Mouse (Mus musculus) embryonic stem cell, embryonic (primary cell): ENCODE measurements at regions not wholly inside any gene's neighbourhood (a gene's known extent, or its start where the extent isn't known, plus 50 kb on each side); places are given as distances from the start of the nearest gene placed in this dataset.
"Not testable (repeated sequence)": the region's sequence is repeated elsewhere in the genome, so short reads cannot be mapped to it uniquely, and the experiment has no call there.

Experiments
- CTCF ChIA-PET, 4 experiments: fragments of 300-600 bp in 2 of 4; fragments of 350-600 bp in 2 of 4; sonication (Branson Sonifier 250); formaldehyde crosslinking; loops; one replicate each; lab custom pipeline; 2022; ENCODE audit warnings: inconsistent platforms in 2 of 4; lab: Charles Lee
- POLR2A ChIA-PET, 4 experiments: fragments of 300-600 bp in 2 of 4; fragments of 350-600 bp in 2 of 4; sonication (Branson Sonifier 250); formaldehyde crosslinking; loops; one replicate each; lab custom pipeline; 2022; ENCODE audit warnings: antibody characterized with exemption in 4 of 4, inconsistent platforms in 1 of 4; lab: Charles Lee

DNA sequence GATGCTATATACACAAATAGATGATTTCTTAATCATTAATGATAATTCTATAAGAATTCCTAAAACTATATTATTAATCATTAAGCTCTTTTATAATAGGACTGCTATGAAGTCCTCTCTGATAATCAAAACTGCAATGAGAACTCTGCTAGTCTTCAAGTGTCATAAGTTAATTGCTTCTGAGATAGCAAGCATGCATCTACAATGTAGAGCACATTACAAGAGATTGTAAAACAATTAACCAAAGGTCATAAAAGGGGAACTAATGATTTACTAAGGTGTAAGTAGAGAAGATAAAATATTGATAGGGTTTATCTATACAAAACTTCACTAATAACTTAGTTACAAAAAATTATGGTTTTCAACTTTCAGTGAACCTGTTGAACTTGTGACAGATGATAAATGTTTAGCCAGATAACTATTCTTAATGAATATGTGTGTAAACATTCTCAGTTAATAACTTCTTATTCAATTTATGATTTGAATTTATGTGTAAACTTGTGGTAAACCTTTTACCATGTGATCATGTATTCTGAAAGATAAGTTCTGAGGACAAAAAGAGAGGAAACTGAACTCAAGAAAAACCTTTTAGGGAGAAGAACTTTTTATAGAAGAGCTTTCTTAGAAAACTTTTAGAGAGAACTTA lies 284.8 kb downstream of the Plod2 start:
- ChIA-PET POLR2A (no interaction called here), CTCF (no interaction called here)

DNA sequence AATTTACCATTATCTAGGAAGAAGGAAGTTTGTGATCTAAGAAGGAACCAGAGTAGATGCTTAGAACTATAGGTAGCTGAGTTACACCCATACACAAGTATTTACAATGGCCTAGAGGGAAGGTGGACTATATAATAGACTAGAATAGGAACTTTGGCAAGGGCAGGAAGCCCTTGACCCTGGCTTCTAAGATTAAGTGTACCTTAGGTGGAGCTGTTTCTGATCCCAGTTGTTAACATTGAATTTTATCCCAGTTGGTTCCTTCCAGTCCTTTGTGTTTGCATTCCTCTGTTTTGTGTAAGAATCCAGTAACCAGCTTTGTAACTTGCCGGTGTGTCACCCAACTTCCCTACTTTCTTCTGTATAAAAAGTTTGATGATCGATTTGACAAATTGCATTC lies 294.1 kb downstream of the Plod2 start:
- POLR2A ChIA-PET, CTCF ChIA-PET: not testable (repeated sequence)

DNA sequence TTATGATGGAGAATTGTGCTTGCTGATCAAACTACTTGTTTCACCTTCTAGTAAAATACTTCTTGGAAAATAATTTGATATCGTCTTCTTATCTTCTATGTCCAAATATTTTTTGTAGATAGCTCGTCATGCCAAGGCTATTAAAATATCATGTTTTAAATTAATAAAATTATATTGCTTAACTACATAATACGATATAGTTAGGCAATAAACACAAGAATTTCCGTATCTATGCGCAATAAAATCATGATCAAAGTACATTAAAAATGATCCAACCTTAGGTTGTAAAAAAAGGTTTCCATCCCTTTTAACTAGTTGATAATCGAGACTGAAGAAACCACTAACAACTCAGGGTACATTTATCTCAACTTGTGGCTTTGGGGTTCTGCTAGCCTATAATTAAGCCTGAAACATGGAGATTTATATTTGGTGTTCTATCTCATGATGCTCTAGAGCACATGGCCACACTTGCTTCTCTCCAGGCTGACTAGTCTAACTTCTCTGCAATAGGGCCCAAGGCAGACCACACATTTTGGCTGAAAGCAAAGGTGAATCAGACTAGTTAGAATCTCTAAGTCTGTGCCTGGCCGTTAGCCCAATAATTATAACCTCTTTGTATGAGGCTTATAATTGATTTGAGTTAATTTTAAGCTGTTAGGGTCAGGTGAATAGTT lies 314.5 kb downstream of the Plod2 start:
- POLR2A ChIA-PET, result no interaction called here
- CTCF ChIA-PET, result no interaction called here

DNA sequence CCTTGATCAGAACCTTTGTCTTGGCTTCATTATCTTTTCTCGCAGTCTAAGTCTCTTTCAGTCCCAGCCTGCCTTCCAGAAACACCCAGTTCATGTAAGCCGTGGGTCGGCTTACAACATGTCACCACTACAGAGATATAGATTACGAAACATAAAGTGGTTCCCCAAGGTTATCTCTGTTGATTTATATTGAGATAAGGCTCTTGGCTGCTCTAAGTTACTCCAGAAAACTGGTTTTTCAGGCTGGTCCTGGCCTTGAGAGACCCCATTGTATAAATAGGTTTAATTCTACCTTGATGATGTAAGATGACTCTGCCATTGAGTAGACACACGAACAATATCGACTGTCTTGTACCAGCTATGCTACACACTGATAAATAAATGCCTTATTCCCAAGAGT lies 323.8 kb downstream of the Plod2 start:
- ChIA-PET CTCF (no interaction called here), POLR2A (no interaction called here)

DNA sequence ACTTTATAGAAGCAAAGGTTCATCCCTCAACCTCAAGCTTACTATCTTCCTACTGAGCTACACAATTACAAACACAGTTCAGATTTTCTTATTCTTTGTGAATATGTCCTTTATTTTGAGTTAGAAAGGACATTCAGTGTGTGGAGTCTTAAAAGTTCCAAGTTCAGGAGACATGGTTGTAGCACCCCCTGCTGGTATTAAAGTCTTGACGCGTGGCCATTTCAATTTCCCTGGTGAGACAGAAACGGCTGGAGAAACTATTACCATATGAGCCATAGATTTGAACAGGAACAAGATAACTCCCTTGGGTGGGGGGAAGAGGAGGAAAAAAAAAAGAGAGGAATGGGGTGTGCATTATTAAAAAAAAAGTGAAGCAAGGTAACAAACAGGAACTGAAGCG lies 336.6 kb downstream of the Plod2 start:
- ChIA-PET POLR2A (interaction anchor here in 1 of 4 experiments (0.6 kb wide), 1 partner anchor 1834 kb away, joined by 3 read pairs; no protein-coding TSS in a partner anchor), CTCF (no interaction called here)

DNA sequence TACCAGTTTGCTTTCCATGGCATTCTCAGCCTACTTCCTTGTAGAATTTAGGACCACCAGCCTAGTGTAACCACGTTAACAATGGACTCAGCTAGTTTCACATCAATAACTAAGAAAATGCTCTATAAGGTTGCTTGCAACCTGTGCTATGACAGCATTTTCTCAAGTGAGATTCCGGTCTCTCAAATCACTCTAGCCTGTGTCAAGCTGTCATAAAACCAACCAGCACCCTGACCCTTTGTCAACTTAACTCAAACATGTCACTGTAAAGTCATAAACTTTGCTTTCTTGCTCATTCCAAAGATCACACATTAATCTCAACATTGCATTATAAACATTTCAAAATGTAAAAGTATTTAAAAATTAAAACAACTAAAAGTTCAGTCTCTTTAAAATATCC lies 337.8 kb downstream of the Plod2 start:
- ChIA-PET CTCF (no interaction called here), POLR2A (no interaction called here)

DNA sequence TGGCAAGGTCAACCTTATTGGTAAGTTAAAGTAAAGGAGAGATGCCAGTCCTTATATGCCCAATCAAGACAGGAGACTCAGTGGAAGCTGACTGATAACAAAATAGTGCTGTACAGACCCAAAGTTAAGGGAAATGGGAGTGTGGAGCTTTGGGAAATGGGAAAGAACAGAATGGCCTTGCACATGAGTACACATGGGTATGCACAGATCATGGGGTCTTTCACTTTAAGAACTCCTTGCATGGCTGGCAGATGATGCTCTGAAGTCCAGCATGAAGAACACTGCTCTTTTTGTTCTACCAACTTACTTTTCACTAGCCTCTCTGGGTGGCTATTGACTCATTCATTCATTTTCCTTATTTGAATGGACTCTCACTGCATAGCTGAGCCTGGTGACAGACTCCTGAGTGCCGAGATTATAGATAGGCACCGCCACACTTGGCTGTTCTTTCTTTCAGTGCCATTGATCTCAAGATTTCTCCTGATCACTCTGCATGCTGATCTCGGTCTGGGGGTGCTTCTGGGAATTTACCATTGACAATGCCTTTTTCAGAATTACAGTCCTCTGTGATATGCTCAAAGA lies 340.3 kb downstream of the Plod2 start:
- ChIA-PET POLR2A (no interaction called here), CTCF (interaction anchor here in 1 of 4 experiments (0.7 kb wide), 1 partner anchor 73 kb away, joined by 9 read pairs; no protein-coding TSS in a partner anchor)

DNA sequence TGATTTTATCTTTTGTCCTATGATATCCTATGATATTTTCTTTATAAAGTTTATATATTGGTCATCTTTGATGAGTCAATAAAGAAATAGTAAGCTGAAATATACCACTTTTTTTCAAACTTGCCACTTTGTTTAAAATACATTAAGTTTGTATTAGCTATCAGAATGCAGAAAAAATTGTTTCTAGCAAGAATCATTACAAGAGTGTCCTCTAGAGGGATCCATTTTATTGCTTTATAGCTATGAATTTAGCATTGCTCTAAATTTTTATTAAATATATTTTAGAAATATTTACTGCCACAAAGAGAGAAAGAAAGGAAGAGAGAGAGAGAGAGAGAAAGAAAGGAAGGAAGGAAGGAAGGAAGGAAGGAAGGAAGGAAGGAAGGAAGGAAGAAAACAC lies 348.0 kb downstream of the Plod2 start:
- POLR2A ChIA-PET, result no interaction called here
- CTCF ChIA-PET, result no interaction called here

DNA sequence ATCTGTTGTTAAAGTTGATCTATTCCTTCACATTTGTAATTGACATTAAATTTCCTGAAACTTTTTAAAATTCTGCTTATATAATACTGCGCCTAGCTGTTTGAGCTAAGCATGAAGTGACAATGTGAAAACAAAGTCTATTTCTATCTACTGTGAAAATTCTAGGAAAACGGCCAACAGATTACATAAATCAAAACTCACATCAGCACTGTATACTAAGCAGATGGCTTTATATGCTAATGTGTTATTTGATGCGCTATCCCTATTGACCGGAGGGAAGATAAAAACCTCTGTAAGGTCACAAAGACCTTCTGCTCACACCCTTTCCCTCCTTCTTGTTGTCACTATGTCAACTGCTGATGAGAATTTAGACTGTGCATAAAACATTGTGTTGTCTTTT lies 357.7 kb downstream of the Plod2 start:
- POLR2A ChIA-PET, result no interaction called here
- CTCF ChIA-PET, result no interaction called here

DNA sequence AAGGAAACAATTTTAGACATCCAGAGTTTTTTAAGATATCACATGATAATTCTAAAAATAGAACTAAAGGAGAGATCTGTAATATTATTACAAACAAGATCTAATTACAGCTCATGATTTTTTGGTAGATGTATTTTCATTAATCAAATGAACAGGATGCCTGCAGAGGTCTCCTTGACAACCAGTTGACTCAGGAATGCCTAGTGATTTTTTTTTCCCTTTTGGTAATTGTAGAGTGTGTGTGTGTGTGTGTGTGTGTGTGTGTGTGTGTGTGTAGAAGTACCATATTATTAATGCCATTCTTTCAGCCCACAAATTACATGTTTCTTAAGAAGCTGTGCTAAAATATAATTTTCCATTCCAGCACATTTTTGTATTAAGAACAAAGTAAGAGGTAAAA lies 365.1 kb downstream of the Plod2 start:
- CTCF ChIA-PET, result no interaction called here
- POLR2A ChIA-PET, result no interaction called here

DNA sequence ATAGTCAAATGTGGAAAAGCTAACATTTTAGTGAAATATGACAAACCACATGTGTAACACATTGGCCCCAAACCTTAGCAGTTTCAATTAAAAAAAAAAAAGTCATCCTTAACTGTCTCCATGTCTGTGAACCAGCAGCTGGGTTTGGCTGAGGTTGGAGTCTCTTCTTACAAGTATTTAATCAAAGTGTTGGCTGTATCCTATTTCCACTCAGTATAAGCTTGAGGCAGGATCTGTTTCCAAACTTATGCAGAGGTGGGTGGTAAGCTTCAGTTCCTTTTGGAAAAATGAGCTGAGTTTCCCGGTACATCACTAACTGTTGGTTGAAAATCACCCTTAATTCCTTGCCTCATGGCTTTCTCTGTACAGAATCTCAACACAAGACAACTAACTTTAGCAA lies 377.4 kb downstream of the Plod2 start:
- POLR2A ChIA-PET, result no interaction called here
- CTCF ChIA-PET, result no interaction called here

DNA sequence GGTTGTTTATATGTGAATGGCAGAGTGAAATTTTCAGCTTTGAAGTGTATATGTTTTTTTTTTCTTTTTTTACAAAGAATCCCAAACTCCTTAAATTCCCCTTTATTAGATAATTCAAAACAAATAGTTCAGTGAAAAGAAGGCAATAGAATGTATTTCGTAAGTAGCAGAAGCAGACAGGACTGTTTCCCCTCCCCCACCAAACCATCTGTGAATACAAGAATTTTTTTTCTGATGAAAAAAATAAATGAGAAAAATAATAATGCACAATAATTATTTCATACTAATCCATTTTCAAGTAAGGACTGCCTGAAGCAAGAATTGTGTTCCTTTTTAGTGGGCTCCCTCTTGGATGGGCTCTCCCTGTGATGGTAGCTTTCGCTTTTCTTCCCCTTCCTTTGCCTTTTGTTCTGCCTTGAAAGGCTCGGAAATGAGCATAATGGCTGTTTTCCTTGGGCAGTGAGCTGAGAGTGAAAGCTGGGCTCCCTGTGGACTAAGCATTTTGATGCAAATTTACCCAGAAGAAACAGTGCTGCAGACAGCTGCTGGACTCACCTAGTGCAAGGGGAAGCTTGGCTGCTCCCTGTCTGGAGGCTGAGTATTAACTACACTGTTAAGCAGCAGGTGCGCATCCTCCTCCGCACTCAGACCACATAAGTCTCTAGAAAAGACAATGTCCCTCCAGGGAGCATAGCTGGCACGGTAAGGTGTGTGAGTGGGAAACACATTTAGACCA lies 388.4 kb downstream of the Plod2 start:
- POLR2A ChIA-PET, result interaction anchor here in 1 of 4 experiments (0.5 to 0.6 kb wide), 2 partner anchors 28 to 1772 kb away, joined by 3 to 11 read pairs; no protein-coding TSS in a partner anchor

DNA sequence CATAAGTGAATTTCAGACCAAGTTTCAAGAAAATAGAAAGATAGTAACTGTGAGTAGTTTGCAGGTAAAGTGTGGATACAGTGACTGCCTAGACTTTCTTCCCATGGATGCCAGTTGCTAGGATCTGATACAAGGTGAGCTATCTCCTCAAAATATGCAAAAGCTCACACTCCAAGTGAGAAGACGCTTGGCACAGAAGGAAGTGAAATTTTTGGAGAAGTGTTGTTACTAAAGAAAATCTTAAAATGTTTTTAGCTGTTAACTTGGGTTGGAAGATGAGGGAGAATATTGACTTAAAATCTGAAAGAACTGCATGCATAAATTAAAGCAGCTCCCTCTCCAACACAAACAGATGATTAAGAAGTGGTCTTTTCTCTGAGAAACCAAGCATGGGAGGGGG lies 395.8 kb downstream of the Plod2 start:
- POLR2A ChIA-PET, result no interaction called here

More for the DNA sequence above, 388.4 kb downstream of the Plod2 start:
- CTCF ChIA-PET, result no interaction called here

DNA sequence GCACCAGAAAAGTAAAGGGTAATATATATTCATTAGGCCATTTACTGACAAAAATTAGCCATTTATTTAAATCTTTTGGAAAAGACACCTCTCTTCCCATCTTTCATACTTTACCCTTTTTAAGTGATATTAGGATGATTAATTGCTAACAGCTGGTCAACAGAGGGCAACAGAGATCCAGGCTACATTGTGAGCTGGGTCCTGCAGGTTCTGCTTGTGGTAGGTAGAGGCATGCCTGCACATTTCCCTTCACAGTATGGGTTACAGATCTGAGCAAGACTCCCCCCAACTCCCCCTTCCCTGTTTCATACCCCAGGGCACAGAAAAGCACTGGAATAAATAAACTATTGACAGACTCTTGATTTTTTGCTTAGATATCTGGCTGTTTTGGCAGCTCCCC lies 408.1 kb downstream of the Plod2 start:
- ChIA-PET CTCF (interaction anchor here in 1 of 4 experiments (0.6 kb wide), 1 partner anchor 1117 kb away, joined by 4 read pairs; no protein-coding TSS in a partner anchor), POLR2A (no interaction called here)

More for the DNA sequence above, 395.8 kb downstream of the Plod2 start:
- CTCF ChIA-PET, result interaction anchor here in 1 of 4 experiments (0.6 to 0.7 kb wide), 2 partner anchors 356 to 544 kb away, joined by 4 read pairs; no protein-coding TSS in a partner anchor

DNA sequence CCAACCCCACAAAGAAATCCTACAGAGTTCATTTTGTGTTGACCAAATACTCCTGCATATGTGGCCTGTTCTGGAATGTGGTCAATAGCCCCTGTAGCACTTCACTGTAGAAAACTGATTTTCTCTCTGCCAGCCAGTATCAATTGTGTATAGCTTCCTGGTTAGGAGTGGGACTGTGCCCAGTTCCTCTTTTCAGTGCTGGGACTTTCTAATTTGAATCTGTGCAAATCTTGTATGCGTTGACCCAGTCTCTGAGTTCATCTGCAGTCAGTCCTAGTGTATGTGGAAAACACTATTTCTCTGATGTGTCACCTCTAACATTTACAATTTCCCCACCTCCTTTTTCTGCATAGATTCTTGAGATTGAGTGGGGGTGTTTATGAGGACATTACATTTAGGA lies 421.3 kb downstream of the Plod2 start:
- CTCF ChIA-PET, result no interaction called here
- POLR2A ChIA-PET, result no interaction called here

DNA sequence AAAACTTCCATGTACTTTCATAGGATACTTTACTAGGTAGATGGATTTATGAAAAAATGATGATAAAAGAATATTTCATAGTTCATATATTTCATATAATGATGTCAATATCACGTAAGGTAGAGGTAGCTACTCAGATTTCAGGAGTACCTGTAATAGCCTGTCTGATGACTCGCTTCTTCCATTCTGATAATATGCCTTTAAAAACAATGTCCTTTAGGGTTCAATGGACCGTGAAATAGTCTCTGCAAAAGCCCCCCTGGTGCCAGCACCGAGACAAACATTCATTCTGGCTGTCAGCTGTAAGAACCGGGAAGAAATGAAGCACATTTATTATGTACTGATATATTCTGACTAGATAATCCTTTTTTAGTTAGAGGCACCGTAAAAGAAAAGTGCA lies 449.7 kb downstream of the Plod2 start:
- ChIA-PET POLR2A (no interaction called here), CTCF (no interaction called here)

DNA sequence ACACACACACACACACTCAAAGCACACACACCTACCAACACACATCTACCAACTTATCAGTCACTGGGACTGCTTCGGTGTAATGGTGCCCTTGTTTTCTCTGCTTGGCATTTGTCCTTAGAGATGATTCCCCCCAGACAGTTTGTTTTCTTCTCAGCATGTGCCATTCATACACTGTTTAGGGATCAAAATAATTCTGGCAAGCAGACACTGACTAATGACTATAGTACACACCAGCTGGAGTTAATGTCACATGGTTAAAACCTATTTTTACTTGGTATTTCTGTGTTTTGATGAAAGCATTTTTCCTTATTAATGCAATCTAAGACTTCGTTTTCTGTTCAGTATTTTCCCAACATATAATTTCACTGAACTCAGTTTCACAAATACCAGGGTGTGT lies 454.1 kb downstream of the Plod2 start:
- ChIA-PET POLR2A (no interaction called here), CTCF (no interaction called here)

DNA sequence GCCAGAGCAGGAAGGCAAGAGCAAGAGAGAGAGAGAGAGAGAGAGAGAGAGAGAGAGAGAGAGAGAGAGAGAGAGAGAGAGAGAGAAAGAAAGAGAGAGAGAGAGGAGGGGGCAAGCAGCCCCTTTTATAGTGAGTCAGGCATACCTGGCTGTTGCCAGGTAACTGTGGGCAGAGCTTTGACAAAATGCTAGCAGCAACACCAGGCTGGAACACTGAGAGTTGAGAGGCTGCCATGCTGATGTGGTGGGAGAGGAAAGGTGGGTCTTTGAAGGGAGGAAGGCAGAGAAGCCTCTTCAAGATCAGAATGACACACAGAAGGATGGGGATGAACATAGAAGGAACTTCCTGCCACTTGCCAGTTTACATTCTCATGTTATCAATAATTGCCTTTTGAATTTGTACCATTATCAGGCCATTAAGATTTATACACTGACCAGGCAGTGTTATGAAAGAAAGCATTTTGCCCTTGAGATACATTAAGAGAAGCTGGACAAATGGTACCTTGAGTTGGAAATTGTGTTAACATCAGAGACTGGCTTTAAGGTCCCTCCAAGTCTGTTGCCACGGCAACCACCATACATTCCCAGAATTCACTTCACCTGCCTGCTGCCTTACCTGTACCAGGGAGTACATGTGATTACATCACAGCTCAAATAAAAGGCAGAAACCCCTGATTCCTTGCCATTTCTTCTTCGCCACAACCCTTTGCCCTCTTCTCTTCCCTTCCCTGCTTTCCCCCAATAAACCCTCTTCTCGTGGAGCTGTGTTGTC lies 463.3 kb downstream of the Plod2 start:
- CTCF ChIA-PET, result interaction anchor here in 1 of 4 experiments (0.7 kb wide), 1 partner anchor 572 kb away, joined by 4 read pairs; no protein-coding TSS in a partner anchor
- POLR2A ChIA-PET, result no interaction called here
